9 mouse cellular contexts compared by ENCODE assay signal in the genomic region with DNA sequence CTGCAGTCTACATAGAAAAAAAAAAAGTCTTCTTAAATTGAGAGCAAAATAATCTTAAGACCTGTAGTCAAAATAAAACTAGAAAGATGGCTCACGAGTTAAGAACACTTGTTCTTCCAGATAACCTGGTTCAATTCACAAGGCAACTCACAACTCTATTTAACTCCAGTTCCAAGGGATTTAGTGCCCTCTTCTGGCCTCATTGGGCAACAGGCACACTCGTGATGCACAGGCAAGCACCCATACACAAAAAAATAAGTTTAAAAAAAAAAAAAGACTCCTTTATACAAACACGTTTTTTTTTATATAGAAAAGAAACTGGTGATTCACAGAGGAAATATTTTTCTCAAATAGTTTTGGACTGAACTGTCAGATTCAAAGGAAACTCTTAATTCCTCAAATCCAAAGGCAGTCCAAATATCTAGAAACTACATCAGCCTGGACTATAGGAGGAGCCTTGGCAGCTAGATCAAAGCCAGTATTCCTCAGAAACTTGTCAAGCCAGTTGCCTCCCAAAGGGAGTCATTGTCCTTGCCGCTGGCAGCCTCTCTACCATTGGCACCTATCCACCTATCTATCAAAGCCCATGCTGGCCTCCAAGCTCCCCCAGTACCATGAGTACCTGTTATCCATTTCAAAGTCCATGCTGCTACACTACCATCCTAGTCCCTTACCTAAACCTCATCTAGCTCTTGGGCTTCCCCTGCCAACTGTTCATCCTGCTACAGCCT. TPM values are rescaled to one million over a fixed set of nuclear protein-coding genes. Genes with fewer than 3 reads are reported as not detected.
A peak's percentile ranks its signal among the peaks of the same experiment; 100 is the strongest.
DNase-seq lines count a peak whose midpoint lies in the region; ATAC-seq and TF ChIP-seq lines count a peak whose summit lies in the region.
"Had no signal": no experiment of that assay in that cellular context is flagged by ENCODE, and none has a peak within 500 bp of the region (broad histone marks: within the 10 kb centered on the region; RNA-seq: fewer than 3 reads in every experiment).

No protein-coding gene starts in this region.

- TF ChIP-seq POLR2A in kidney, adult 2 months (IDR thresholded peaks at IDR 0.05; ENCODE audit: low read depth, low read length), result no peak
- no peak for TF ChIP-seq POLR2A in MEL (IDR thresholded peaks at IDR 0.05; ENCODE audit: control insufficient read depth in 1 of 2, insufficient read depth in 1 of 2, low read depth in 1 of 2, low read length in 2 of 2, poor library complexity in 1 of 2)
- TF ChIP-seq POLR2A in embryonic fibroblast, embryonic 13.5 days (IDR thresholded peaks at IDR 0.05; ENCODE audit: low read depth, low read length), result no peak

- H3K79me2 ChIP-seq in MEL (ENCODE audit: control insufficient read depth, insufficient read depth, low read length, poor library complexity), result no peaks in the 10 kb centered on the region

- peak; percentile 39 for DNase-seq in kidney, adult 2 months
- DNase-seq in 3T3-L1 (ENCODE audit: low read depth, low spot score), result peak; percentile 73
- DNase-seq in MEL (ENCODE audit: low read depth, low spot score), result peak; percentile 74
- DNase-seq in frontal cortex, postnatal 14 days (ENCODE audit: low spot score in 2 of 2), result no peak
- DNase-seq in left cerebral cortex, adult 9 months (ENCODE audit: low spot score in 2 of 2), result no peak
- DNase-seq in frontal cortex, adult 2 months (ENCODE audit: extremely low spot score in 1 of 2, low spot score in 1 of 2), result no peak

- no peaks in the 10 kb centered on the region for H3K27me3 ChIP-seq in kidney, adult 2 months (replicated peaks; ENCODE audit: control insufficient read depth, insufficient read depth, low read length)
- H3K27me3 ChIP-seq in kidney, embryonic 15.5 days, result no peaks in the 10 kb centered on the region
- H3K27me3 ChIP-seq in MEL (ENCODE audit: control insufficient read depth in 1 of 2, insufficient read depth in 2 of 2, low read length in 2 of 2), result no peaks in the 10 kb centered on the region
- H3K27me3 ChIP-seq: stomach, embryonic 15.5 days had no signal

- no peak overlapping the region for H3K4me3 ChIP-seq in kidney, adult 2 months (ENCODE audit: insufficient read depth, low read depth, low read length)
- no peak overlapping the region for H3K4me3 ChIP-seq in kidney, embryonic 15.5 days (replicated peaks)
- no peak overlapping the region for H3K4me3 ChIP-seq in MEL (ENCODE audit: control insufficient read depth in 1 of 2, insufficient read depth in 1 of 2, low read depth in 2 of 2, low read length in 2 of 2)
- H3K4me3 ChIP-seq in embryonic fibroblast, embryonic 13.5 days (ENCODE audit: insufficient read depth, low read length), result no peak overlapping the region
- H3K4me3 ChIP-seq: stomach, embryonic 15.5 days had no signal

- no peaks in the 10 kb centered on the region for H3K4me1 ChIP-seq in kidney, adult 2 months (ENCODE audit: control insufficient read depth, insufficient read depth, low read length)
- no peaks in the 10 kb centered on the region for H3K4me1 ChIP-seq in kidney, embryonic 15.5 days
- H3K4me1 ChIP-seq in MEL (ENCODE audit: control insufficient read depth in 1 of 2, insufficient read depth in 2 of 2, low read length in 2 of 2), result no peaks in the 10 kb centered on the region
- H3K4me1 ChIP-seq in embryonic fibroblast, embryonic 13.5 days (ENCODE audit: control insufficient read depth, insufficient read depth, low read length), result peaks cover 5% of the 10 kb centered on the region; the same call in 1 of the 2 replicates
- H3K4me1 ChIP-seq: stomach, embryonic 15.5 days had no signal

- H3K9me3 ChIP-seq in kidney, embryonic 15.5 days (replicated peaks), result no peaks in the 10 kb centered on the region
- no peaks in the 10 kb centered on the region for H3K9me3 ChIP-seq in MEL (replicated peaks; ENCODE audit: insufficient read depth, low read length)
- H3K9me3 ChIP-seq: stomach, embryonic 15.5 days had no signal

- TF ChIP-seq EP300 in MEL (IDR thresholded peaks at IDR 0.05; ENCODE audit: low read depth in 1 of 2, low read length in 2 of 2), result no peak

- H3K9ac ChIP-seq in kidney, embryonic 15.5 days, result no peak overlapping the region
- H3K9ac ChIP-seq in MEL (ENCODE audit: control insufficient read depth, low read depth, low read length, poor library complexity, severe bottlenecking), result no peak overlapping the region
- H3K9ac ChIP-seq: stomach, embryonic 15.5 days had no signal

- TF ChIP-seq RAD21 in MEL (IDR thresholded peaks at IDR 0.05; ENCODE audit: low read depth, low read length), result peak; percentile 48

- WGBS in kidney, adult 2 months, result 66% methylated on average over 4 of the region's 4 CpGs
- 88% methylated on average over 4 of the region's 4 CpGs for WGBS in kidney, embryonic 15.5 days

- peaks cover 2% of the 10 kb centered on the region for H3K36me3 ChIP-seq in kidney, adult 2 months (ENCODE audit: control insufficient read depth, insufficient read depth, low read length)
- peaks cover 81% of the 10 kb centered on the region for H3K36me3 ChIP-seq in kidney, embryonic 15.5 days
- peaks cover 0 to 61% of the 10 kb centered on the region in 2 experiments; a peak in 2 of 4 replicates for H3K36me3 ChIP-seq in MEL (ENCODE audit: control insufficient read depth in 1 of 2, insufficient read depth in 2 of 2, low read length in 2 of 2)

- no peak overlapping the region for H3K27ac ChIP-seq in kidney, adult 2 months (ENCODE audit: insufficient read depth, low read depth, low read length)
- no peak overlapping the region for H3K27ac ChIP-seq in kidney, embryonic 15.5 days
- no peak overlapping the region for H3K27ac ChIP-seq in MEL (ENCODE audit: control insufficient read depth, low read depth, low read length)
- 0 out of 2 replicates have a peak overlapping the region, but pooled peaks have one; percentile 8 for H3K27ac ChIP-seq in embryonic fibroblast, embryonic 13.5 days (ENCODE audit: insufficient read depth, low read length)
- H3K27ac ChIP-seq: stomach, embryonic 15.5 days had no signal

- peak; percentile 31 for TF ChIP-seq CTCF in kidney, adult 2 months (conservative IDR thresholded peaks at IDR 0.05; ENCODE audit: insufficient read depth, insufficient read length, low read depth, low read length)
- peak; percentile 40 to 65 (median 57) for TF ChIP-seq CTCF in MEL (IDR thresholded peaks at IDR 0.05 in 2 of 3, conservative IDR thresholded peaks at IDR 0.05 in 1 of 3; ENCODE audit: control insufficient read depth in 1 of 3, insufficient read depth in 1 of 3, low read depth in 2 of 3, low read length in 3 of 3, poor library complexity in 1 of 3, severe bottlenecking in 1 of 3)
- no peak for TF ChIP-seq CTCF in embryonic fibroblast, embryonic 13.5 days (IDR thresholded peaks at IDR 0.05; ENCODE audit: borderline replicate concordance, insufficient read depth, low read length)

- H3K4me2 ChIP-seq in kidney, embryonic 15.5 days, result no peak overlapping the region
- H3K4me2 ChIP-seq: stomach, embryonic 15.5 days had no signal

- no peak for ATAC-seq in kidney, embryonic 15.5 days (replicated peaks; ENCODE audit: low FRiP score)

TF ChIP-seq in MEL, 35 proteins besides CTCF, POLR2A, EP300 and RAD21:
- TF ChIP-seq TBP (IDR thresholded peaks at IDR 0.05; ENCODE audit: low read depth, low read length) (no peak), MAZ (IDR thresholded peaks at IDR 0.05; ENCODE audit: low read depth, low read length) (no peak), TAL1 (IDR thresholded peaks at IDR 0.05; ENCODE audit: low read length) (no peak), SMC3 (IDR thresholded peaks at IDR 0.05; ENCODE audit: low read depth, low read length) (peak; percentile 58), POLR2AphosphoS2 (IDR thresholded peaks at IDR 0.05; ENCODE audit: low read length) (no peak), ZNF384 (IDR thresholded peaks at IDR 0.05; ENCODE audit: low read depth, low read length) (peak; percentile 86), ZC3H11A (IDR thresholded peaks at IDR 0.05; ENCODE audit: low read depth, low read length) (peak; percentile 44; the same call in 1 of the 2 replicates), HCFC1 (IDR thresholded peaks at IDR 0.05; ENCODE audit: low read depth, low read length) (no peak), NELFE (IDR thresholded peaks at IDR 0.05; ENCODE audit: low read depth, low read length) (no peak), MAX (IDR thresholded peaks at IDR 0.05; ENCODE audit: low read length) (no peak)
TF ChIP-seq in MEL: peak in this region for 3.

RNA-seq across cellular contexts. Expression of a gene that starts 28.5 kb away (rescaled TPM):
- 3.9 and 4.5 TPM in 2 replicates for polyA plus RNA-seq in kidney, adult 2 months (2012; rRNA removed)
- polyA plus RNA-seq in kidney, embryonic 15.5 days (2015; fragmentation: Nextera tagmentation; extraction: Ambion mirVana), result 80.9 and 83.9 TPM in 2 replicates
- total RNA-seq in MEL (2012; rRNA removed), result 89.1 and 99.2 TPM in 2 replicates
- 100 to 1,000 TPM in 1 of 2 experiments, 10 to 100 TPM in 1; 59.0 to 140 TPM for polyA plus RNA-seq in MEL (2012; ENCODE audit: insufficient read depth in 1 of 2, insufficient read length in 2 of 2, low read depth in 1 of 2, low replicate concordance in 2 of 2, missing spikeins in 1 of 2)
- polyA plus RNA-seq in embryonic fibroblast, embryonic 13.5 days (2011; ENCODE audit: insufficient read length, low read depth, missing spikeins), result 94.9 and 110 TPM in 2 replicates
- 18.8 and 19.2 TPM in 2 replicates for polyA plus RNA-seq in frontal cortex, adult 2 months (2012; rRNA removed)

Comparison
In these comparisons a context has a peak if more than half of its experiments do, and no peak if none do; other contexts are left out.
1. DNase-seq: peak in kidney, adult 2 months (single experiment), 3T3-L1 (single experiment) and MEL (single experiment); none in frontal cortex, postnatal 14 days (0 of 2), left cerebral cortex, adult 9 months (0 of 2) and frontal cortex, adult 2 months (0 of 2).